Mouse (Mus musculus) bone marrow, adult 2 months (tissue): Measurements from ENCODE around the gene Il16. TPM values are rescaled to one million over a fixed set of nuclear protein-coding genes. Genes with fewer than 3 reads are reported as not detected.

Experiments
- H3K27ac ChIP-seq: fragments of 200-500 bp; 2 replicates; pipeline ENCODE4 v1.5.1; 2012; ENCODE audit warnings: low read depth, mild to moderate bottlenecking, control low read depth, inconsistent platforms, low read length; ENCODE audit not compliant: control insufficient read depth, poor library complexity, insufficient read depth
- H3K4me1 ChIP-seq: fragments of 200-500 bp; 2 replicates; pipeline ENCODE4 v1.6.1; 2011; ENCODE audit warnings: low read length; ENCODE audit not compliant: control insufficient read depth, insufficient read depth
- H3K4me3 ChIP-seq: fragments of 200-500 bp; replicated peaks from 2 replicates; pipeline ENCODE3; 2011; ENCODE audit warnings: mild to moderate bottlenecking, low read depth, low read length, control low read depth; ENCODE audit not compliant: control insufficient read depth
- CTCF ChIP-seq: fragments of 200-500 bp; IDR thresholded peaks from 2 replicates; pipeline ENCODE4 v1.5.1; 2011; ENCODE audit warnings: low read length, control low read depth; ENCODE audit not compliant: control insufficient read depth, insufficient read depth
- POLR2A ChIP-seq: fragments of 200-500 bp; IDR thresholded peaks from 2 replicates; pipeline ENCODE4 v1.6.1; 2011; ENCODE audit warnings: low read depth, mild to moderate bottlenecking, control low read depth, low read length, borderline replicate concordance; ENCODE audit not compliant: control insufficient read depth
- WGBS: fragments of 180-500 bp; shearing (Covaris S2); methylation state at CpG from one replicate; pipeline ENCODE4 v1.1.7; 2018; 5-methylcytosine and 5-hydroxymethylcytosine counted together
- polyA plus RNA-seq: library from polyadenylated mRNA; stranded (reverse); fragments of >200 nt; gene quantifications from 2 replicates; pipeline ENCODE4 v1.2.4, GENCODE M21; 2011; ENCODE audit warnings: low replicate concordance; ENCODE audit not compliant: missing spikeins, insufficient read depth, insufficient read length

Gene Il16
- polyA plus RNA-seq, 1 experiment = 43.4 TPM

GRCm38 (mm10) chr7:83739680-83740310 lies 5.7 kb downstream of the Il16 start:
- 73% methylated on average over 7 of the region's 7 CpGs for WGBS
- Histone ChIP-seq H3K4me3 (no peak overlapping the region), H3K27ac (no peak overlapping the region), H3K4me1 (no peaks in the 10 kb centered on the region)
- TF ChIP-seq CTCF = no peak
- TF ChIP-seq POLR2A = no peak

- TF ChIP-seq POLR2A = no peak
- TF ChIP-seq CTCF = no peak
- WGBS = 67% methylated on average over 10 of the region's 10 CpGs
These were observed 6.7 kb downstream of the Il16 start for GRCm38 (mm10) chr7:83738623-83739462.

GRCm38 (mm10) chr7:83737914-83738490 lies 7.5 kb downstream of the Il16 start:
- 79% methylated on average over 6 of the region's 6 CpGs for WGBS
- Histone ChIP-seq H3K4me3 (no peak overlapping the region), H3K4me1 (no peaks in the 10 kb centered on the region), H3K27ac (no peak overlapping the region)
- TF ChIP-seq POLR2A (no peak), CTCF (no peak)

More at GRCm38 (mm10) chr7:83738623-83739462, 6.7 kb downstream of the Il16 start:
- H3K4me1 ChIP-seq = no peaks in the 10 kb centered on the region
- H3K4me3 ChIP-seq = no peak overlapping the region
- no peak overlapping the region for H3K27ac ChIP-seq

GRCm38 (mm10) chr7:83736341-83737115 lies 9.0 kb downstream of the Il16 start:
- no peak overlapping the region for H3K4me3 ChIP-seq
- H3K27ac ChIP-seq = no peak overlapping the region
- 76% methylated on average over 6 of the region's 6 CpGs for WGBS
- H3K4me1 ChIP-seq = no peaks in the 10 kb centered on the region
- no peak for TF ChIP-seq POLR2A

GRCm38 (mm10) chr7:83735108-83735781 lies 10.3 kb downstream of the Il16 start:
- WGBS = 79% methylated on average over 7 of the region's 7 CpGs
- no peak overlapping the region for H3K4me3 ChIP-seq
- no peak for TF ChIP-seq CTCF
- TF ChIP-seq POLR2A = no peak
- H3K27ac ChIP-seq = no peak overlapping the region
- no peaks in the 10 kb centered on the region for H3K4me1 ChIP-seq

- no peak for TF ChIP-seq CTCF
- no peak for TF ChIP-seq POLR2A
- Histone ChIP-seq H3K4me3 (no peak overlapping the region), H3K4me1 (no peaks in the 10 kb centered on the region), H3K27ac (no peak overlapping the region)
- 82% methylated on average over 6 of the region's 6 CpGs for WGBS
These were observed 10.8 kb downstream of the Il16 start for GRCm38 (mm10) chr7:83734671-83735082.

- 81% methylated on average over 3 of the region's 3 CpGs for WGBS
- TF ChIP-seq POLR2A = no peak
- no peak for TF ChIP-seq CTCF
- Histone ChIP-seq H3K4me1 (no peaks in the 10 kb centered on the region), H3K27ac (no peak overlapping the region), H3K4me3 (no peak overlapping the region)
These were observed 11.3 kb downstream of the Il16 start for GRCm38 (mm10) chr7:83734246-83734645.

GRCm38 (mm10) chr7:83732781-83733180 lies 12.7 kb downstream of the Il16 start:
- 76% methylated on average over 3 of the region's 3 CpGs for WGBS
- Histone ChIP-seq H3K4me3 (no peak overlapping the region), H3K4me1 (no peaks in the 10 kb centered on the region), H3K27ac (no peak overlapping the region)
- no peak for TF ChIP-seq POLR2A
- no peak for TF ChIP-seq CTCF
